Mouse (Mus musculus): ENCODE data around the gene Stk38. TPM values are rescaled to one million over a fixed set of nuclear protein-coding genes. Genes with fewer than 3 reads are reported as not detected.

The Stk38 gene
- polyA plus RNA-seq, 1 experiment from 2014 or later = 71.0 TPM

DNA sequence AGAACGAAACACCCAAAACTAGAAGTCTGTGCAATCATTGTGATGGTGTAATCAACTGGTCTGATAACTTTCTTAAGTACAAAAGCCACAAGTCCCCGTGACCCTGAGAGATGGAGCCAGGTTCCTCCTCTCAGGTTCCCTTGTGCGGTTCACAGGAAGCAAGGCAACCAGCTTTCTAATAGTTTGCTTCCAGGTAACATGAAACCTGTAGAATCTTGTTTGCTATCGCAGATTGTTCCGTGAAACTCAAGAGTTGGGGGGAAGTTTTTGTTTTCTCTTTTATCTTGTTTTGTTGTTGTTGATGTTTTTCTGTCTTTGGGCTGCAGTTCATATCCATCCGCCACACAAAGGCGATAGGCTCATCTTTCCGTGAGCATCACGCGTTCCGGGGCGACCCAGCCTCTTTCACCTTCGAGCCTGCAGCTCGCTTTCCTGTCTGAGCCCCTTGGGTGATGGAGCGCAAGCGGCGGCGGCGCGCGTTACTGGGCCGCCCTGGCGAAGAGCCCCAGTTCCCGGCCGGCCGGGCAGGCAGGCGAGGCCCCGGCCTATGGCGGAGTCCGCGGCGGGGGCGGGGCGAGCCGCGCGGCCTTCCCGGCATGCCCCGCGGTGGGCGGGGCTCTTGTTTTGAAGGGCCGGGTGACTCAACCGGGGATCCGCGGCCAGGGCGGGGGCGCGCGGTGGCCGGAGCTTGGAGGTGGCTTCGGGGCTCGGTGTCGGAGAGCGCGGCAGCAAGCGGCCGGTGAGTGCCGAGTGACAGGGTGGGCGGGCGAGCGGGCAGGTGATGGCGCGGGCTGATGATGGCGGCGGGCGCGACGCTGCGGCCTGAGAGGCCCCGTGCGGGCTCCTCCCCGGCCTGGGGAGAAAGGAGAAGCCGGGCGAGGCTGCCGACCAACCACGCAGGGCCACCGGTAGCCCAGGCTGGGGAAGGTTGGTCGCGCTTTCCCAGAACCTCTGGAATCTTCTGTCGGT lies 55.7 kb downstream of the Stk38 start, which contains the start of gene Kctd20:
Kctd20 (plus strand) TSS at position 120 of the 969 bp plus-strand sequence.
- under 1% methylated on average over 79 of the region's 80 CpGs for WGBS
- peaks cover 8% of the 10 kb centered on the region for H3K36me3 ChIP-seq
- ATAC-seq (ENCODE audit: extremely low read depth, insufficient number of reproducible peaks, low FRiP score, low TSS enrichment) = peak; percentile 92

DNA sequence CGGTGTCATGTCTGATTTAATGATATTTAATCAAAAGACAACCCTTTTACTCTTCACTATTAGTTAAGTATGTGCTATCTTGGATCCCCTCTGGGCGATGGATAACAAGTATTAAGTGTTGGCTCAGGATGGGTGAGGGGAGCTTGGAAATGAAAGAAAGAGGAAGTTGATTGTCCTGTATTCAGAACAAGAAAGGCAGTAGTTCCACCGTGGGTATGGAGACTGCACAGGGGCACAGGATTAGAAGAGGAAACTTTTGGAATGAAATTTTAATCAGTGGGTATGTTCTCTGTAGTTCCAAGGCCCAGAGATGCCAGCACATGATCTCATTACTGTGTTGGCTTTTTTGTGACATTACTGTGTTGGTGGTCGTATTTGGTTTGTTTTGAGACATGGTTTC lies 57.0 kb downstream of the Stk38 start:
- H3K4me2 ChIP-seq = no peak overlapping the region
- no peak for ATAC-seq (ENCODE audit: extremely low read depth, insufficient number of reproducible peaks, low FRiP score, low TSS enrichment)
- H3K4me3 ChIP-seq = no peak overlapping the region
- 66% methylated on average over 4 of the region's 4 CpGs for WGBS
- peaks cover 6% of the 10 kb centered on the region for H3K36me3 ChIP-seq
- no peak overlapping the region for H3K9ac ChIP-seq
- H3K9me3 ChIP-seq = peaks cover 3% of the 10 kb centered on the region
- H3K27ac ChIP-seq (replicated peaks) = no peak overlapping the region
- peaks cover 23% of the 10 kb centered on the region for H3K4me1 ChIP-seq
- H3K27me3 ChIP-seq (replicated peaks) = no peaks in the 10 kb centered on the region

More for the DNA sequence above, 55.7 kb downstream of the Stk38 start, which contains the start of gene Kctd20:
- H3K4me2 ChIP-seq = peak within 1 kb of the TSS; percentile 92
- peaks cover 3% of the 10 kb centered on the region for H3K9me3 ChIP-seq
- peaks cover 23% of the 10 kb centered on the region for H3K4me1 ChIP-seq
- H3K27me3 ChIP-seq (replicated peaks) = no peaks in the 10 kb centered on the region
- peak within 1 kb of the TSS; percentile 85 for H3K4me3 ChIP-seq
- H3K27ac ChIP-seq (replicated peaks) = peak within 1 kb of the TSS; percentile 97
- H3K9ac ChIP-seq = peak within 1 kb of the TSS; percentile 95

DNA sequence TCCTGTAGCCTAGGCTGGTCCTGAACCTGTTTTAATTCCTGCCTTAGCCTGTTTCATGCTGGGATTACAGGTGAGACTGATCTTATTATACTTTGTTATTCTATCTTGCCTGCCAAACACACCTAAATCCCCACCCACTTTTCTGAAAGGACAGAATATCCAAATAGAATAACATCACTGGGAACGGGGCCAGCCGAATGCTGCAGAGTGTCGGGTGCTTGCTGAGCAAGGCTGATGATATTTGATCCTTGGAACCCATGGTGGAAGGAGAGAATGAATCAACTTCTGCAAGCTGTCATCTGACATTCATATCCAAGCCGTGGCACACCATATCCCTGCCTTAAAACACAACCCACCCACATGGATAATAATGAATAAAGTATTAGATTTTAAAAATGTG lies 59.1 kb downstream of the Stk38 start:
- H3K4me1 ChIP-seq = peaks cover 12% of the 10 kb centered on the region
- H3K4me3 ChIP-seq = no peak overlapping the region
- no peak overlapping the region for H3K27ac ChIP-seq (replicated peaks)
- H3K4me2 ChIP-seq = no peak overlapping the region
- no peaks in the 10 kb centered on the region for H3K36me3 ChIP-seq
- H3K9ac ChIP-seq = no peak overlapping the region
- ATAC-seq (ENCODE audit: extremely low read depth, insufficient number of reproducible peaks, low FRiP score, low TSS enrichment) = no peak
- H3K27me3 ChIP-seq (replicated peaks) = no peaks in the 10 kb centered on the region
- peaks cover 3% of the 10 kb centered on the region for H3K9me3 ChIP-seq
- 66% methylated on average over 4 of the region's 4 CpGs for whole genome bisulfite sequencing

DNA sequence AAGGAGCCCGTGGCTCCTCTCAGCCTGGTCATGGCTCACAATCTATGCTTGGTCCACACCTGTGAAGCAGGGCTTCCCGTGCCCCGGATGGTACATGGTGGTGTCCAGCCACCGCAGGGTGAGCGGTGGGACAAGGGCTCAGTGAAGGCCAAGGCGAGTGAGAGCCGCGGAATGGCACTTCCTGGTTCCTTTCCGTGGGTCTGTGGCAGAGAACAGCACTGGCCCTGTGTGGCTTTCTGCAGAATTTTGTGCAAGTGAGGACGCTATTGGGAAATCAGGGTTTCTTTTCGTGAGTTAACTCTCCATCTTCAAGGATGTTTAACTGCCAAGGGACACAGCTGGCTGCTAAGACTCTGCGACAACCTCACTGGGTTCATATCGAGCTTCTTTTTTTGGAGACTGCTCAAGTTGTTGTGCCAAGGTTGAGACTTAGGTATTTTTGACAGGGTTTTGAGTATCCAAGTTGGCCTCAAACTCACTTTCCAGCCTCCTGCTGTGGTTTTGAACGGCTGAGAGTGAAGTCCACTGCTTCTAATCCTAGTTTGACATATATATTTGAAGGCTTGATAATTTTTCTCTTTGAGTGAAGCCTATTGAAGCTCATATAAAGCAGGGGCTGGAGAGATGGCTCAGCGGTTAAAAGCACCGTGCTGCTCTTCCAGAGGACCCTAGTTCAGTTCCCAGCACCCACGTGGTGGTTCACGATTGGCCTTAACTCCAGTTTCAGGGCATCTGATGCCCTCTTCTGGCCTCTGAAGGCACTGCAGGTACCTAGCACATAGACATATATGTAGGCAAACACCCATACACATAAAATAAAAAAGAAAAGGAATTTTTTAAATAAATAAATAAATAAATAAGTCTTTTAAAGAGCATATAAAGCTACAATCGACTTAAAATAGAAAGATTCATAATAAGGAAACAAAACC lies 60.5 kb downstream of the Stk38 start:
- no peak overlapping the region for H3K4me3 ChIP-seq
- WGBS = 87% methylated on average over 19 of the region's 19 CpGs
- no peak overlapping the region for H3K27ac ChIP-seq (replicated peaks)
- H3K4me2 ChIP-seq = no peak overlapping the region
- no peak overlapping the region for H3K9ac ChIP-seq
- no peaks in the 10 kb centered on the region for H3K36me3 ChIP-seq
- peaks cover 3% of the 10 kb centered on the region for H3K9me3 ChIP-seq
- peaks cover 8% of the 10 kb centered on the region for H3K4me1 ChIP-seq
- no peak for ATAC-seq (ENCODE audit: extremely low read depth, insufficient number of reproducible peaks, low FRiP score, low TSS enrichment)
- no peaks in the 10 kb centered on the region for H3K27me3 ChIP-seq (replicated peaks)

DNA sequence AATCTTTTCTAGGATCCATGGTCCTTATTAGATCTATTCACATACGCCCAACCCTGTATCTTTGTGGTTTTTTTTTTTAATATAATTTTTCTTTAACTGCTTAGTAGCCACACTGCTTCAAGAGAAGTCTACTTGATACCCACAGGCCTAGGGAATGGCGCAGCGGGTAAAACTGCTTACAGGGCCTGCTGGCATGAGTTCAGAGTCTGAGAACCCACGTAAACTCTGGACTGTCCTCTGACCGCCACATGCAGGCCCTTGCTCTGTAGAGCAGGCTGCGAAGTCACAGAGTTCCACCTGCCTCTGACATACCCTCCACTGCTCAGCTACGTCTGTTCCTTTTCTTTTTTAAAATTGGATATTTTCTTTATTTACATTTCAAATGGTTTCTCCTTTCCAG lies 63.3 kb downstream of the Stk38 start:
- H3K9me3 ChIP-seq = peaks cover 3% of the 10 kb centered on the region
- H3K9ac ChIP-seq = no peak overlapping the region
- H3K27ac ChIP-seq (replicated peaks) = no peak overlapping the region
- no peaks in the 10 kb centered on the region for H3K27me3 ChIP-seq (replicated peaks)
- no peak for ATAC-seq (ENCODE audit: extremely low read depth, insufficient number of reproducible peaks, low FRiP score, low TSS enrichment)
- no peak overlapping the region for H3K4me2 ChIP-seq
- no peaks in the 10 kb centered on the region for H3K36me3 ChIP-seq
- no peaks in the 10 kb centered on the region for H3K4me1 ChIP-seq
- no peak overlapping the region for H3K4me3 ChIP-seq
- 86% methylated on average over 7 of the region's 7 CpGs for WGBS

DNA sequence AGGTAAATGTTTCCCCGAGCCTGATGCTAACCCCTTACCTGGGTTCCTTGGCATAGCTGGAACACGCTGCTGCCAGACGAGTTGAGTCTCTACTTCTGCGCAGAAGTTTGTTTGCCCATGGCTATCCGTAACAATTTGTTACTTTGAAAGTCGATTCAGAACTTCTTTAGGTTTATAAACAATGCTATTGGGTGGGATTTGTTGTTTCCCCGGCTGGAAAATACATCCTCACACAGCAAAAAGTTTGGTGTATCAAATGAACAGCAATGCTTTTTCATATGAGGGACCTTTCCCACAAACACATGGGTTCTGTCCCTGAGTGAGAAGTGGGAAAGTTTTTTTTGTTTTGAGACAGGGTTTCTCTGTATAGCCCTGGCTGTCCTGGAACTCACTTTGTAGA lies 64.1 kb downstream of the Stk38 start, which contains the start of gene Pxt1:
Pxt1 (minus strand) TSS at position 101 of the 400 bp plus-strand sequence.
- Histone ChIP-seq H3K27ac (replicated peaks) (no peak within 1 kb of the TSS), H3K27me3 (replicated peaks) (no peaks in the 10 kb centered on the region), H3K4me3 (no peak within 1 kb of the TSS), H3K9me3 (peaks cover 3% of the 10 kb centered on the region), H3K4me1 (no peaks in the 10 kb centered on the region), H3K36me3 (no peaks in the 10 kb centered on the region), H3K4me2 (no peak within 1 kb of the TSS), H3K9ac (no peak within 1 kb of the TSS)
- WGBS = 84% methylated on average over 7 of the region's 7 CpGs
- ATAC-seq (ENCODE audit: extremely low read depth, insufficient number of reproducible peaks, low FRiP score, low TSS enrichment) = no peak

DNA sequence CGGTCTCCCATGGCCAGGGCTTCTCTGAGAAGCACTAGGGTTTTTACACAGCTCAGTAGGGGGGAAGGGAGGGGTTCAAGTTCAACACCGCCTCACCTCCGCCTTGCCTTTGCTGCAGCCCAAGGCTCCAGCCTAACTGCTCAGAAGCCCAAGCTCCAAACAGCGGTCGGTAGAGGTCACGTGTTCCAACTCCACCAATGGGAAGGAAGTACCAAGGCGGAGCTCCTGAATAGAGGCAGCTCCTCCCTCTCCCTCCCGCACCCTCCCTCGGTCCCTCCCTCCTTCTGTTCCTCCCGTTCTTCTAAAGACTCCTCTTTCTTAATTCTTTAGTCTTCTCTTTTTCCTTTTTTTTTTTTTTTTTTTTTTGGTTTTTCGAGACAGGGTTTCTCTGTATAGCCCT lies 65.7 kb downstream of the Stk38 start:
- WGBS = 76% methylated on average over 10 of the region's 11 CpGs
- Histone ChIP-seq H3K9me3 (no peaks in the 10 kb centered on the region), H3K36me3 (no peaks in the 10 kb centered on the region), H3K4me1 (no peaks in the 10 kb centered on the region), H3K27ac (replicated peaks) (no peak overlapping the region), H3K27me3 (replicated peaks) (no peaks in the 10 kb centered on the region), H3K4me2 (no peak overlapping the region; the same call in 1 of the 2 replicates), H3K9ac (no peak overlapping the region), H3K4me3 (no peak overlapping the region)
- peak; percentile 37; the same call in 1 of the 2 replicates for ATAC-seq (ENCODE audit: extremely low read depth, insufficient number of reproducible peaks, low FRiP score, low TSS enrichment)

DNA sequence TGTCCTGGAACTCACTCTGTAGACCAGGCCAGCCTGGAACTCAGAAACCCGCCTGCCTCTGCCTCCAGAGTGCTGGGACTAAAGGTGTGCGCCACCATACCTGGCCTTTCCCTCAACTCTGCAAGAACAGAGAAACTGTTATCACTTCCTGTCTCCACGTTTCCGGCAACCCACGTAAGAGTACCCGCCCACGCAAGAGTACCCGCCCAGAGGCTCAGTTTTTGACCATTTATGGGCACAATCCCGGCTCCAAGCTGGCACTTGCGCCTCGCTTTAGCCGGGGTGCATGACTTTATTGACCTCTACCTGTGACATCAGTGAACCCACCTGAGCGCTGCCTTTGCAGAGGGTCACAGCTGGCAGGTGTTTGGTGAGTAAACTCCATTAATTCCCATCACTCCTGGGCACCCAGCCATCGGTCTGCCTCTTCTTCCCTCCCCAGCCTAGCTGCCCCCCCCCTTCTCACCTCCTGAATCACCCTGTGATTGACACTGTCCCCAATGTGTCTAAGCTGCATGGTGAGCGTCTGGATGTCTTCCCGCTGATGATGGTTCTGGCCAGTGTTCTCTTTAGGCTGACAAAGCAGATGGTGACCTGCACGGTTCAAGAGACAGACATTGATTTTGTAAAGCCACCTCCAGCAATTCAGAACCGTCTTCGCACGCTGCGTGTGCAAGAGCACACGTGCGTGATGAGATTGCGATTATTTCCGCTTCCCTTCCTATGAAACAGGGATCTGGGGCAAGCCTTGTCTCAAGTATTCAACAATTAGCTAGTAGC lies 66.8 kb downstream of the Stk38 start:
- ATAC-seq (ENCODE audit: extremely low read depth, insufficient number of reproducible peaks, low FRiP score, low TSS enrichment) = no peak
- Histone ChIP-seq H3K4me2 (no peak overlapping the region), H3K4me3 (no peak overlapping the region), H3K9ac (no peak overlapping the region), H3K27me3 (replicated peaks) (no peaks in the 10 kb centered on the region), H3K27ac (replicated peaks) (no peak overlapping the region), H3K36me3 (no peaks in the 10 kb centered on the region), H3K4me1 (no peaks in the 10 kb centered on the region), H3K9me3 (no peaks in the 10 kb centered on the region)
- WGBS = 90% methylated on average over 25 of the region's 25 CpGs

DNA sequence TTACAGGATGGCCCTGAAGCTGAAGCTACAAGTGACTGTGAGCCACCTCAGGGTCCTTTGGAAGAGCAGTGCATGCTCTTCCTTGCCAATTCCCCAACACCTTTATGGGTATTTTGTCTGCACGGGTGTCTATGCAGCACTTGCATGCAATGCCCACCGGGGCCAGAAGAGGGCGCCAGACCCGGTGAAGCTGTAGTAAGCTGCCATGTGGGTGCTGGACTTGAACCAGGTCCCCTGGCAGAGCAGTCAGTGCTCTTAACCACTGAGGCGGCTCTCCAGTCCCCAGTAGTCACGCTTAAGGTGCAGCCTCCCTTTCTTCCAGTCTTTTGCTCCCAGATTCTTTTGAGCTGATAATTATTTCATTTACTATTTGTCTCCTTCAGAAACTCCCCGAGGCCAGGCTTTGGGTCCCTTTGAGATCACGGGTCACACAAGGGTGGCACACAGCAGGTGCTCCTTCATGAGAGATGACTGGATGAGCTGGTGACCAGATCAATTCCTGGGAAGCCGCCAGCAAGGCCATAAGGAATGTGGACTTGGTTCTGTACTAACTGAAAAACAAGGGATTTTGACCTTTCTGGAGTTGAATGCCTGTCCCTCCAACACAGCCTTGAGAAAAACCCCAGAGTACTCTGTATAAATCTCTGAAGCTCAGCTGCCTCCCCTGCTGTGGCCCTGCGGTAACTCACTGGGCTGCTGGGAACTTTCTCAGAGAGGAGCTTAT lies 71.0 kb downstream of the Stk38 start:
- no peak overlapping the region for H3K4me3 ChIP-seq
- no peak overlapping the region for H3K9ac ChIP-seq
- WGBS = 80% methylated on average over 10 of the region's 10 CpGs
- H3K27ac ChIP-seq (replicated peaks) = no peak overlapping the region
- peaks cover 2% of the 10 kb centered on the region; the same call in 1 of the 2 replicates for H3K4me1 ChIP-seq
- H3K27me3 ChIP-seq (replicated peaks) = no peaks in the 10 kb centered on the region
- no peaks in the 10 kb centered on the region for H3K36me3 ChIP-seq
- no peaks in the 10 kb centered on the region for H3K9me3 ChIP-seq
- ATAC-seq (ENCODE audit: extremely low read depth, insufficient number of reproducible peaks, low FRiP score, low TSS enrichment) = no peak
- H3K4me2 ChIP-seq = no peak overlapping the region

DNA sequence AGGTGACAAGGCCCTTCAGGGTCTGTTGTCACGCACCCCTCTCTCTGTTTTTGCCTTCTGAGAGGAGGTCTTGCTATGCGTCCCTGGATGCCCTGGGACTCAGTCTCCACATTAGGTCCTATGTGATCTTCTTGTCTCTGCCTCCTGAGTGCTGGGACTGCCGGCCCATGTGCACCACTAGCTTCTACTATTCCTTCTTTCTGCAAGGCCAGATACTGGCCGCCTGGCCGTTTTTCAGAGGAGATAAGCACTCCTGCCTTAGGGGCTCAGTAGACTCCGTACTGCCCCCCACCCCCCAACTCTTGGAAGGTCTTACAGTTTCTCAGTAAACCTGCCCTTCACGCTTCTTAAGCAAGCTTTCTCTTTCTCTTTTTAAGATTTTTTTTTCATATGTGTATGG lies 71.7 kb downstream of the Stk38 start:
- peaks cover 9% of the 10 kb centered on the region for H3K4me1 ChIP-seq
- no peak overlapping the region for H3K9ac ChIP-seq
- H3K27me3 ChIP-seq (replicated peaks) = no peaks in the 10 kb centered on the region
- no peak overlapping the region for H3K27ac ChIP-seq (replicated peaks)
- no peak overlapping the region for H3K4me3 ChIP-seq
- no peaks in the 10 kb centered on the region for H3K9me3 ChIP-seq
- 67% methylated on average over 7 of the region's 7 CpGs for WGBS
- H3K4me2 ChIP-seq = no peak overlapping the region
- H3K36me3 ChIP-seq = no peaks in the 10 kb centered on the region
- no peak for ATAC-seq (ENCODE audit: extremely low read depth, insufficient number of reproducible peaks, low FRiP score, low TSS enrichment)

All from heart, embryonic 13.5 days (tissue).